Mouse (Mus musculus): ENCODE measurements at regions not wholly inside any gene's neighbourhood (a gene's known extent, or its start where the extent isn't known, plus 50 kb on each side); places are given as distances from the start of the nearest gene placed in this dataset.

DNA sequence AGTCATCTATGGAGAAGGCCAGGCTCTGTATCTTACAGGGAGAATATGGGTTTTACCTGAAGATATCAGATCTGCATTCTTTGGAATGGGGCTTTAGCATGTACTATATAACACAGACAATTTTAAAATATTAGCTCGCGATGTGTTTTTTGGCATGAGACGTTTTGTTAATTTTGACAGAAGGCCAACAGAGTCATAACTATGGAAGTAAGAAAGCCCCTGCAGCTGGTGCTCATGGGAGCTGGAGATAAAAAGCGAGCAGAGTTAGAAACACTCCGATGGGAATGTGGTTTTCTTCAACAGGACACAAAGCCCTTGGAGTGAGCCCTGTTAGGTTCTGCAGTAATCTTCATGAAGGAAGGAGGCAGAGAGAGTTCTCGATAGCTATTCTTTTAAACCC is 176.6 kb downstream of the Rps12 start:
- DNase-seq (ENCODE audit: low read depth) = no peak

DNA sequence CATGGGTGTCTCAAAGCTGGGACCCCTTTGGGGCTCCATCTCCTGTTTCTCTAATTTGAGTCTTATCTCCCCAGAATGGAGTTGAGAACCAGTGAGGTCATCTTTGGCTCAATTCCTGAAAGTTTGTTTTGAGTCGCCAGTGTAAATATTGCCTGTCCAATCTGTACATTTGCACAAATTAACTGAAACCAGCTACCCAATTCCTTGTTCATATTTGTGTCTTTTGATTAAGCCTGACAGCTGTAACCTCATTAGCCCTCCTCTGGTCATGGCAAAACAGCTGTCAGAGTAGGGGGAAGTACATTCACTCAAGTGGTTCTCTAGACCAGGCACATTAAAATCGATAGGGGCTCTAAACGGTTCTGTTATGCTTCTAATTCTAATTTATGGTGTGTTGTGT is 177.0 kb downstream of the Rps12 start:
- DNase-seq (ENCODE audit: low read depth) = no peak

DNA sequence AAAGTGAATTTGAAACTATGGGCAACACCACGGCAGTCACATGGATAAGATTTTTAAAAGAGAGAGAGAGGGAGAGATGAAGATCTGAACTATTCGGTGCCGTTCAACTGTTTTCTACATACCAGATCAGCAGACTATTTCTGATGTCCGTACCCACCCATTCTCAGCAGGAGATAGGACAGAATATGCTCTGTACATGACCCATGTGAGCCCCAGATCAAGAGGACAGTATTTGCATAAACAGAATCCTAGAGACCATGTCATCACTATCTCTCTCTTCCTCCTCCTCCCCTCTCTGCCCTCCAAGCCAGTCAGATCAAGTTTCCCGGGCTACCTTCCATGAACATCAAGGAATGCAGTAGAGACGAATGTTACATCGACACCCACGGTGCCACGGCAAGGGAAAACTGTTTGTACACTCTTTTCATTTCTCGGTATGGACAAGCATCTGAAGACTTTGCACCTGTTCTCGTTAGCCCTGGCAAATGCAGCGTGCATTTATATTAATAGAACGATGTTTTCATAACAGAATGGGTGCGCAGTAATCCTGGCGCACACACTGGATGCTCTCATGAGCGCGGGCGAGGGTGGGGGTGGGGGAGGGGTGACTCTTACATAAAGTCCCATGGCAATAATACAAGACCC is 177.7 kb downstream of the Rps12 start:
- no peak for DNase-seq (ENCODE audit: low read depth)

DNA sequence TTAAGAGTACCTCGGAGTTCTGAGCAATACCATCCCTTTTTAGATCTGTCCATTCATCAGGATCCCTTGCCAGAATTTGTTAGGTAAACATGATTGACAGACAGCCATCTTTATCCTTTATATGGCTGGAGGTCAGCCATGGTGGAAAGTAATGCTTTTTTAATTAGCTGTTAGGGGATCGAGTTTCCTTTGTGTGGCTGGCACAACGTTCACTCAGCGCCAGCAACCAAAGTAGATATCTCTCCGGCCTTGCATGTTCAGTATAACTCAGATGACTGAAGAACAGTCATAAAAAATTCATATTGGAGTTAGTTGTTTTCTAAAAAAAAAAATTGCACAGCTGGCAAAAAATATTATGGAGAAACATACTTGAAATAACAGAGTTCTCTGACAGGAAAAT is 186.4 kb downstream of the Rps12 start:
- DNase-seq (ENCODE audit: low read depth) = no peak

DNA sequence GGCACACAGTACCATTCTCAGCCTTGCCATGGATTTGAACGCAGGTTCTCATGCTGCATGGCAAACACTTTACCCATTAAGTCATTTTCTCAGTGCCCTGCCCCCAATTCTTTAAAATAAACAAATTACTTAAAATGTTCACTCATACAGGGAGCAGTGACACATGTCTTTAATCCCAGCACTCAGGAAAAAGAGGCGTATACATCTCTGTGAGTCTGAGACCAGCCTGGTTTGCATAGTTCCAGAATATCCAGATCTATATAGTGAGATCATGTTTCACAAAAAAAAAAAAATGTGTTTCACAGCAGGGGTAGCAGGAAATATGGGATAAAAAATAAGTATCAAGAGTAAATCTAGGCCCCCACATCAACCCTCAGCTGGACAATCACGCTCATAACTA is 191.5 kb downstream of the Rps12 start:
- no peak for DNase-seq (ENCODE audit: low read depth)

DNA sequence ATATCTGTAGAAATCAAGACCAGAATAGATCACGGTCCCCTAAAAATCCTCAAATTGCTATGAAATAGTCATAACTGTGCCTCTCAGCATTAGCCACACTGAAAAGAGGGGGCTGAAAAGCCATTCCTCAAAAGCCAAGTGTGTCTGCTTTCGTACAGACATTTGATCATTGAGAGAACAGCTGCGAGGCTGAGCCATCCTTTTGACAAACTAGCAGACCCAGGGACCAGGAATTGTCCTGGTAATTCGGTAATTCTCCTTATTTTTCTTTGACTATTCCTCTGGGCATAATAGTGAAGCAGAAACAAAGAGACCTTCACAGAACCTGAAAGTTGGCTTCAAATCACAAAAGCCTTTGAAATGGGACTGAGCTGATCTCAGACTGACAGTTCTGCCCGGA is 206.8 kb downstream of the Rps12 start:
- no peak for DNase-seq (ENCODE audit: low read depth)

DNA sequence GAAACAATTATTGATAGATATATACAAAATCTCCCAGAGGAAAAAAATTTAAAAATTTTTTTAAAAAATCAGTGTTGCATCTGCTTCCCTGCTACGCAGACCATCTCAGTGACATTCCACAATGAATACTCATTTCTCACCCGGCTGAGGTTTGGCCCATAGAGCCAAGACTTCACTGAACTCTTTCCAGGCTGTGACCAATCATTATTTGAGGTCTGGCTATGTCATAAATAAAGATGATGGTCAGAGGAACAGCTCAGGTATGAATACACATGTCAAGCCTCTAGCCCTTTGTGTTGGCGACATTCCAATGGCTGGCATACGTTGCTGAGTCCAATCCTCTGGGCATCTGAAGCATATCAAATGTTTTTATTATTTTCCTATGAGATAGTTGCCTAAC is 216.1 kb downstream of the Rps12 start:
- DNase-seq (ENCODE audit: low read depth) = peak; percentile 41

DNA sequence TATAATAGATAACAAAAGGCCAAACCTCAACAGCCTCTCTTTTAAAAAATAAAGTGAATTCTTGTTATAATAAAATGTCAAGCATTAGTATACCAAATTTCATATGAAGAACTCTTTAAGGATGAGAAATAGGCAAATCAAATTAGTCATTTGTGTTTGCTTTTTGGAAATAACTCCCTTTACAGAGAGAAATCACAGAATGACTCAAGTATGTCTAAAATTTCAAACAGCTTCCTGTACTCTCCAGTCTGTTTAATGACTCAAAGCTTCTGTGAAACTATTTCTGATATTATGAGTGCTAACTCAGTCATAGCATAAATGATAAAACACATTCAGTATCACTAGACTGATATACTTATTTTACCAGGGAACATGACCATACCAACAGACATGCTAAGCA is 217.7 kb downstream of the Rps12 start:
- DNase-seq (ENCODE audit: low read depth) = no peak

DNA sequence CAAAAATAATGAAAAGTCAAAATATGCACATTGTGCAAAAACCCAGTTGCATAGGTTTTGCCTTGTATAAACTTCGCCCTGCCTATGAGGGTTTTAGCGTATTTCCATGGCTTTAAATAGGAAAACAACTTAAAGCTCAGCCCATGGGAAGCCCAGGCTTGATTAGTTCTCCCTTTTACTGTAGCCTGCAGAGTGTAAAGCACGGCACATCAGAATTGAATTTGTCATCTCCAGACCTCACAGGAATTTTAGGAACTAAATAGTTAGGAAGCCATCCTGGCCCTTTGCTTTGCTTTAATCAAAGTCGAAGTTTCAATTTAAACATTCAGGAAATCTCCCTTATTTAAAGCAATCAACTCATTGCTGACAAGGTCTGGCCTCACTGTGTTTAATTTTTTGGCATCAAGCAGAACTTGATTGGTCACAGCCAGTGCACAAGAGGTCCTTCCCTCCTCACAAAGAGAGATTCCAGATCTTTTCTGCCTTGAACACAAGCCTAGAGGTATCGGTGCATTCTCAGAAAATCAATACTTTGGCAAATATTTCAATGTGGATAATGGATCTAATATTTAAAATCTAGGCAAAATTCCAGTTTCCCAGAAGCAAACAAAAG is 211.8 kb upstream of the Eya4 start:
- no peak for DNase-seq (ENCODE audit: low read depth)

DNA sequence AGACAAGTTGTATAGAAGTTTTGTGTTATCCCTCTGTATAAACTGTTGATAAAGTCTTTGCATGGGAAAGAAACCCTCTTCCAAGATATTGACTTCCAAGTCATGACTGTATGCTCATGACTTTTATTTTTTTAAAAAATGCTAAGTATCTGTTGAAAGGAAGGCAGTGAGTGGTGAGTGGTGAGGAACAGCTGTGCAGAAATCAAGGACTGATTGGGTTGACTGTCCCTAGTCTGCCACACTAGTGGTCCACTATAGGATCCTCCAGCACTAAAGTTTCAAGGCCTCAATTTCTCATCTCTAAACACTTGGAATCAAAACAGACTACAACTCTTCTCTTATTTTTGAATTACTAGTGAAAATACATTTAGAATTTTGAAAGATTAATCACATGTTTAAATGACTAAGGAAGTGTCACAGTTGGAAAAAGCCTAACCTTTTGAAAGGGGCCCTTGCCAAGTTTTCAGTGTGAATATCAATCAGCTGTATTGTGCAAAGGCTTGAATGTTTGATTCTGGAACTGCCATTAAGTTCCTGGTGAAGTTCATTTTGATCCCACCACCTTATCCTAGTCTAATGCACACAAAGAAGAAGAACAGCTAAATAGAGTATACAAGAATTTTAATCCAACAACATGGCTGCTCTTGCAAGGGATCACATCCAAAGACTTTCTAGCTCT is 209.5 kb upstream of the Eya4 start:
- DNase-seq (ENCODE audit: low read depth) = no peak

DNA sequence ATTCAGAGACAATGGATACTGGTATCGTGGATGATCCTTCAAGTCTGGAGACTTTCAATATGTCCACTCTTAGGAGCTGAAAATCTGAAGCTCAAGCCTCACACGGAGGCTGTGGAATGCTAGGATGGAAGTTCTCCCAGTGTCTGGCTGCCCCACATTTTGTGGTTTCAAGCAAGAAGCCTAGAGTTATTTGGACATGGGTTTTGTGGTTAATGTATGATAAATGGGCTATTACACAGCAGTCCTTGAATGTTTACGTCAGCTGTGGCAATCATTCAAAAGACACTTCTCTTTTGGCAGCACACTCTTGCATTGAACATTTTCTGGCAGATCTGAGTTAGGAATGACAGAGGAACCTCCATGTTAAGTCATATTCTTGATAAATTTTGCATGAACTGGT is 207.2 kb upstream of the Eya4 start:
- peak; percentile 78 for DNase-seq (ENCODE audit: low read depth)

DNA sequence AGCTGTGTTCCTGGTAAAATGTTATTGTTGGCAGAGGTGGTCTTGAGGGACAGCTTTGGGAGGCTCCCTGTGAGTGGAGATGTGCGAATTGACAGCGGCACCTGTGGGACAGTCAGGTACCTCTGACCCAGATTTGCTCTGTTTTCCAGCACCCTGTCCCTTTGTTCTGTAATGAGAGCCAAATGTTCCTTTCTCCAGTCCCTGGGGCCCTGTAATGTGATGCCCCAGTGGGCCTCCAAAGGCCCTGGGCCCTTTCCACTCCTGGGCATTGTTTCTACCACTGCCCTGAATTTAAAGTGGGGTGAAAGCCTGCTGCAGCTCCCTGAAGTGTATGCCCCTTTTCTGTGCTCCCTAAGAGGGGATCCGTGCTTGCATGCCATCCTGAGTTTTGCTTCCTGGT is 198.6 kb upstream of the Eya4 start:
- DNase-seq (ENCODE audit: low read depth) = no peak

DNA sequence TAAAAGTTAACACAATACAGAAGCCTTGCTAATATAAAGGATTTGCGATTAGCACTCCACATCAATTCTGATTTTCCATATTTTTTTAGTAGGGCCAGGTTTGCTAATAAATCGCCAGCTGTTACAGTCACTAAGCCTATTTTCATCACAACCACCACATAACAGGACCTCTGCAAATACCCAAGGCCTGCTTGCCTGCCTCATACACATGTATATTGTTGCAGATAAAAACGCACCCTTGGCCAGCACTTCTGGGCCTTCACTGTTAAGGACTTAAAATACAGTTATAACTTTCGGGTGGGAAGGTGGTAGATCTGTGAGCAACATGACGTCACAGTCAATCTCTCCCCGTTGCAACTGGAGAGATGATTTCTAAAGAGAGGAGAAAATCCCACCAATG is 197.7 kb upstream of the Eya4 start:
- no peak for DNase-seq (ENCODE audit: low read depth)

DNA sequence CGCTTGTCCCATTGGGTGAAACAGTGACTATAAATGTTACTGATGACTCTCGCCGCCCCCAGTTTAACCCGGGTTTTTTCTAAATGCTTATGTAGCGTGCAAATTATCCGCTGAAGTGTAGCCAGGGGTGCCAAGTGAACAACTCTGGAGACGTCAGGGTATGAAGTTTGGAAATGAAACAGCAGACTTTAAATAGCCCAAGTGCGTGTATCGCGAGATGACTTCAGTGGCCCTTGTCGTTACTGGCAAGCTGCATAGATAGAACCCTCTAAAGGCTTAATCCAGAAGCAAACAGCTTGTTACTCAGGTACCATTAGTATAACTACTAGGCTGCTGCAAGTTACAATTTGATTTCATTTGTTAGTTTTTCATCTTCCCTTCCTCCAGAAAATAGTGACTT is 192.1 kb upstream of the Eya4 start:
- DNase-seq (ENCODE audit: low read depth) = no peak

DNA sequence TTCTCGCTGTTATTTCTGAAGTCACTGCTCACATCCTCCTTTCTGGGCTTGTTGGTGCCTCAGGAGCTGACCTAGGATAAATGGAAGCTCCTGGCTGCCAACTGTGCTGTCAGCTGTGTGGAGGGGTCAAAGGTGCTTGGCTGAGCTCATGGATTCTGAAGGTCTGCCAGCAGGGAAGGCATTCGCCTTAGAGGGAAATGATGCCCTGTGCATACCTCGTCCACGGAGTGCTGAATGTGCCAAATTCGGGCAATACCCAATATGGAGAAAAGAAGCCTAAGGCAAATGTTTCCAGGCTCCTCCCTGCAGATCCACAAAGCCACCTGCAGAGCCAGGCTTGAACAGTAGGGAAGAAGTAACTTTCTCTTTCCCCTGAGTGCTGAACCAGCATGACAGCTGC is 191.3 kb upstream of the Eya4 start:
- DNase-seq (ENCODE audit: low read depth) = peak; percentile 11

DNA sequence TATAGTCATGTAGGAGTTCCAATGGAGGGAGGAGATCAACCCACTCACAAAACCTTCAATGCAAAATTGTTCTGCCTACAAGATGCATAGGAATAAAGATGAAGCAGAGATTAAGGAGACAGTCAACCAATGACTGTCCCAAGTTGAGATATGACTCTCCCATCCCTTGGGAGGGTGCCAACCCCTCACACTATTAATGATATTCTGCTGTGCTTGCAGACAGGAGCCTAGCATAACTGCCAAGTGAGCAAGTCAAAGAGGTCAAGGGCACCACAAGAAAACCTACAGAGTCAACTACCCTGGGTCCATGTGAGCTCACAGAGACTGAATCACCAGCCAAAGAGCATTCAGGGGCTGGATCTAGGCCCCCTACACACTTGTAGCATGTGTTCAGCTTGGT is 184.1 kb upstream of the Eya4 start:
- DNase-seq (ENCODE audit: low read depth) = no peak

DNA sequence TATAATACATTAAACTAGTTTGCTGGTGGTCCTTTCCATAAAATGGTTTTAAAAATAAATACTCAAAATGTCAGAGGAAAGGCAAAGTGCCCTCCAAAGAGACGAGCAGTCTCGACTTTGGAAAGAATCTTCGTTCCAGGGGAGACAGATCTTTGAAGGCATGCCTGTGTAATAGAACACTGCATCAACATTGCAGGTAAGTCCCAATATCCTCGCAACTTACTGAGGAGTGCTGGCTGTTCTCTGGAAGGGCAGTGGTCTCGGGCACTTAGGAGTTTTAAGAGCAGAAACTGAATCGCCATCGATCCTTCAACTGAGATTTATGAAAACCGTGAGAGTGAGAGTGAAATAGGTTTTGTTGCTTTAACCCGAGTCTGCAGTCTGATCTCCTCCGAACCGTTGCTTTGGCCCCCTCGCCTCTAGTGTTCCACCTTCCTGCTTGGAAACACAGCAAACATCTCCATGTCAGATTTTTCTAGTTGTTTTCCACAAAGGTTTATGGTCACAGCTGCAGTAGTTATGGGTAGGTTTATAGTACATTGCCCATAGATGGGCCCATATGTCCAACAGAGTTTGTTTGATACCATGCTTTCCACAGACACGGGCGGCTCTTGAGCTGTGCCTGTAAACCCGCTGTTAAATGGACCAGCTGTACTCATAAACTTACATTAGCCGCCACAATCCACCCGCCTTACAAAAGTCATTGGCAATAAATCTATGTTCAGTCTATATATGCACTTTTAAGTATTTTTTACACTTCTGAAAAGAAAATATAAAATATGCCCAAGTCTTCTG is 181.6 kb upstream of the Eya4 start:
- no peak for DNase-seq (ENCODE audit: low read depth)

DNA sequence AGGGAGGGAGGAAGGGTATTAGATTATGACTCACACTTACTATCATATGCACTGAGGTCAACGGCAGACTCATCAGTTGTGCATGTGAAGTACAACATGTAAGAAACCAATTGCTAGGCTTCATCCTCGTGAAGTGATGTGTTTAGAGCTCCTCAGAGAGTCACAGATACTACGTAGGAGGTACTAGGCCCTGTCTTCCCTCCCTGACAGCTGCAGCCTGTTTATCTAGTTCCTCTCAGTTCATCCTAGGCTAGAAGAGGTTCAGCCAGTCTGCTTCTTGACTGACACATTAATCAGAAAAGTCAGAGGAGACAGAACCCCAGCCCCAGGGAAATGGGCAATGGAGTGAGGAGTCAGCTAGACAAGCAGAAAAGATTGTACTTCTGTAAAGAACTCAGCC is 180.1 kb upstream of the Eya4 start:
- DNase-seq (ENCODE audit: low read depth) = no peak

DNA sequence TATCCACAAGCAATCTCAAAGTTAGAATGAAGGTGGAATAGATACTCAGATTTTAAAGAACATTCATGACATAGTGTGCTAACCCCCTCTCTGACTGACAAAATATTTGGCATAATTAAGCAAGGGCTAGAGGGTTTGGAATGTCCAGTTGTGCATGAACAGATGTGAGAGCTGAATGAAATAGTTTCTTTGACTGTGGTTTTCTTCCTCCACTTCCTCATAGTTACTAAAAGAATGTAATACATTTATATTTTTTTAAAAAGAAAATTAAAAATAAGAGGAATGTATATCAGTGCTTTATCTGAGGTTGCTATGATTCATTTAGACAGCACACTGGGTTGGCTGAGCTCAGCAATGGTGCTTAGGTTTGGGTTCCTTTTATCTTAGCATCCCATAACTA is 176.2 kb upstream of the Eya4 start:
- no peak for DNase-seq (ENCODE audit: low read depth)

DNA sequence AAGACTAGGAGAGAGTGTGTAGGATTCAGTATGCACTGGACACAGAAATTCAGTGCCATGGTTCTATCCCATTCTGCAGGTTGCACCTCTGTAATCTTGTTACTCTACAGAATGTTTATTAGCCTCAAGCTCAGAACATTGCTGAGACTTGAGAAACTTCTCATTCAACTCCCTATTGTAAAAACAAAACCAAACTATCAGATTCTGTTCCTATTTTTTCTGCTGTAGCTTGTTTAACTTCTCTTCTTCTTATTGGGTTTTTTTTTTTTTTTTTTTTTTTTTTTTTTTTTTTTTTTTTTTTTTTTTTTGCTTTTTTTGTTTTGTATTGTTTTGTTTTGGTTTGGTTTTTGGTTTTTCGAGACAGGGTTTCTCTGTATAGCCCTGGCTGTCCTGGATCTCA is 172.1 kb upstream of the Eya4 start:
- DNase-seq (ENCODE audit: low read depth) = no peak

DNA sequence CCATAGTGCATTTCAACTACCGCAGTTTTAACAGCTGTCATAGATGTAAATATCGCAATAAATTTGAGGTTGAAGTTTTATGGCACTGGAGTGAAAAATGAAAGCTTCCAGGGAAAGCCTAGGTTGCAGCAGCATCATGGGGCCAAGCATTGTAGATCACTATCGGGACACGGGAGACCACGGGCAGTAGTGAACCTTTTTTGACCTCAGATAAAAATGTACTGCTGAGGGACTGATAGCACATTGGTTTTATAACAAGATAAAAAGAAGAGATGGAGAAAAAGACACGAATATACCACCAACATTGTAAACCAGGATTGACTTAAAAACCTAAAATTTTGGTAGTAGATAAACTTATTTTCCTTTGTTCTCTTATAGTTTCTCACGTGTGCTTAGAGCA is 143.1 kb upstream of the Eya4 start:
- no peak for DNase-seq (ENCODE audit: low read depth)

DNA sequence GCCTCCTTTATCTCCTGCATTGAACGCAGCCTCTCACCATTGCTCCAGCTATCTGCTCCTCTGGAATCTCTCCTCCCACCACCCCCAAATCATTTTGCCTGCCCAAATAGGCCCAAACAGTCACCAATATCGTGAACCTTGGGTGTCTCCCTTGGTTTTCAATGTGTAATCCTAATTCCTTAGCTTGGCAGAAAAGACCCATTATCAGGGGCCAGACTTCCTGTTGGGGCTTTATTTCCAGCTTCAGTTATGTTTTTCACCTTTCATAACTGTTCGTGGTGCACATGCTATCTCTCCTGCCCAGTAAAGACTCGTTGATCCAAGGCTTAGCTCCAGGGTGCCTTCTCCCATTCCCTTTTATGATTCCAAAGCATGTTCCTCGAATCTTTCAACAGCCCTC is 142.4 kb upstream of the Eya4 start:
- DNase-seq (ENCODE audit: low read depth) = no peak

DNA sequence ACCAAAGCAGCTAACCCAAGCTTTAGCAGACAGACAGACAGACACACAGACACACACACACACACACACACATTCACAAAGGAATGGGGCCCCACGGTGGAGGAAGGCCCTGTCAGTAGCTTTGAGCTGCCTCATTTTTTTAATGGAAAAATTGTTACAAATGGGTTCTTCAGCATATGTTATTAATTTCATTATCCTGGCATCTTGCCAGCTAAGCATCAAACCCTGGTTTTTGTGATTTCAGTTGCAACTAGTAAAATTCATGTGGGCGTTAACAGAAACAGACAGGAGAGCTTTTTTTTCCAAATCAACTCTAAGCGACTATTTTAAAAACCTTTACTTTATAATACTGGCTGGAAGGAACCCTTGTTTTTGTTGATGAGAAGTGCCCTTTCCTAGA is 138.4 kb upstream of the Eya4 start:
- peak; percentile 74 for DNase-seq (ENCODE audit: low read depth)

Measured in NIH3T3 (cell line).